Mouse (Mus musculus) C2C12 (cell line): ENCODE data around the gene Zscan18.

Source experiments
- CEBPB ChIP-seq: IDR thresholded peaks from one replicate; pipeline ENCODE4 v1.6.1; 2011; ENCODE audit warnings: low read depth, mild to moderate bottlenecking, control low read depth, moderate library complexity
- CTCF ChIP-seq: IDR thresholded peaks from one replicate; pipeline ENCODE4 v1.5.1; 2011; ENCODE audit not compliant: control insufficient read depth, insufficient read depth, insufficient read length
- FOSL1 ChIP-seq: IDR thresholded peaks from one replicate; pipeline ENCODE4 v1.8.0; 2011; ENCODE audit warnings: mild to moderate bottlenecking, low read length; ENCODE audit not compliant: poor library complexity, insufficient read depth, severe bottlenecking
- MAX ChIP-seq: IDR thresholded peaks from one replicate; pipeline ENCODE4 v1.6.1; 2011; ENCODE audit warnings: mild to moderate bottlenecking, control low read depth
- MYOD1 ChIP-seq: IDR thresholded peaks from one replicate; pipeline ENCODE4 v1.6.1; 2011; ENCODE audit warnings: low read depth; ENCODE audit not compliant: control insufficient read depth, insufficient read length
- MYOG ChIP-seq: IDR thresholded peaks from one replicate; pipeline ENCODE4 v1.6.1; 2011; ENCODE audit not compliant: control insufficient read depth, insufficient read length; ENCODE audit errors: extremely low read depth
- USF1 ChIP-seq: IDR thresholded peaks from one replicate; pipeline ENCODE4 v1.6.1; 2011; ENCODE audit warnings: low read depth, mild to moderate bottlenecking, control low read depth, moderate library complexity

DNA sequence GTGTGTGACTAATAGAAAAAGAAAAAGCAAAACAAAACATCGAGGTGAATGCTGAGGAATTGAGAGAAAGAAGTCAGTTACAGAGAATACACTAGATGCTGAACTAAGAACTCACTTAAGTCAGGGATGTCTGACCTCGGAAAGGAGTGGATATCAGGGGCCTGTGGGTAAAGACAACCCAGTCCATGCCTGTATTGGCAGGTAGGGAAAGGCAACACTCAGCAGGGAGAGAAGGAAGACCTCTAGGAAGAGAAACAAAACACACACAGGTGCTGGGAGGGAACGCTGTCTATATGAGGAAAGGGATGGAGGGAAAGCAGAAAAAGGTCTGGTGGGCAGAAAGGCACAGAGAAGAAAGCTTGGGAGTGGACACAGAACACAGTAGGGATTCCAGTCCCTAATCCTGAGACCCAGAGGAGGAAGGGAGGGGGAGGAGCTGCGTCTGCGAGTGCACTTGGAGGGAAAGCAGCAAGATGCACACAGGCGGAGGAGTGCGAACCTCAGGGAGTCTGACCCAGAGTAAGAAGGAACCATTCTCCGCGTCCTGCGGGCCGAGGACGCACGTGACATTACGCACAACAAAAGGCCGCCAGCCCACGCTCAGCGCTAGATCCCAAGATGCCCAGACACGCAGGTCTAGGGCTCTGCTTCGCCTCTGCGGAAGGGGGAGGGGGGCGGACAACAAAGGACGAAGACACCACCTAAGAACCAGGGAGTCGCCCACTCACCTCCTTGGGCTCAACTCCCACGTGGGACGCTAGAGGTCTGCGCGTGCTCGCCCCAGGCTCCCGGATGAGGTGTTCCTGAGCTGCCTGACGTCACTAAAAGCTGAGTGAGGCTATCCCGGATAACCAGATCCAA is at the start of gene Zscan18:
- TF ChIP-seq CTCF (no peak), CEBPB (no peak), FOSL1 (no peak), USF1 (no peak), MYOG (no peak), MAX (no peak), MYOD1 (no peak)
